Mouse (Mus musculus) liver, embryonic 16.5 days (tissue): ENCODE data around the gene Gtf2a2. TPM values are rescaled to one million over a fixed set of nuclear protein-coding genes. Genes with fewer than 3 reads are reported as not detected.
A peak's percentile ranks its signal among the peaks of the same experiment; 100 is the strongest.
"Not testable (repeated sequence)": the region's sequence is repeated elsewhere in the genome, so short reads cannot be mapped to it uniquely, and the experiment has no call there.

Source experiments
- ATAC-seq: fragments of 200-750 bp; cut with Nextera tagmentation; 2 replicates; pipeline ENCODE4 v1.8.0; 2017; ENCODE audit warnings: low read depth, mild to moderate bottlenecking, moderate number of reproducible peaks, moderate library complexity
- H3K27ac ChIP-seq: fragments of 300-500 bp; sonication (generic); 2 replicates; pipeline ENCODE4 v1.5.1; 2014; ENCODE audit warnings: mild to moderate bottlenecking, low read length
- H3K27me3 ChIP-seq: fragments of 300-500 bp; sonication (generic); 2 replicates; pipeline ENCODE4 v1.6.1; 2014; ENCODE audit warnings: low read depth, low read length, mixed read lengths; ENCODE audit not compliant: control insufficient read depth, insufficient read depth
- H3K36me3 ChIP-seq: fragments of 300-500 bp; sonication (generic); 2 replicates; pipeline ENCODE4 v1.6.1; 2014; ENCODE audit warnings: mild to moderate bottlenecking; ENCODE audit not compliant: control insufficient read depth, insufficient read depth
- H3K4me1 ChIP-seq: fragments of 300-500 bp; sonication (generic); 2 replicates; pipeline ENCODE4 v1.6.1; 2014; ENCODE audit warnings: low read depth, low read length, mixed read lengths; ENCODE audit not compliant: control insufficient read depth
- H3K4me2 ChIP-seq: fragments of 300-500 bp; sonication (generic); 2 replicates; pipeline ENCODE4 v1.6.1; 2014; ENCODE audit warnings: low read depth, low read length, mixed read lengths
- H3K4me3 ChIP-seq: fragments of 300-500 bp; sonication (generic); 2 replicates; pipeline ENCODE4 v1.5.1; 2014; ENCODE audit warnings: low read depth, mild to moderate bottlenecking, low read length
- H3K9ac ChIP-seq: fragments of 300-500 bp; sonication (generic); 2 replicates; pipeline ENCODE4 v1.6.1; 2014; ENCODE audit warnings: low read depth, low read length
- H3K9me3 ChIP-seq: fragments of 300-500 bp; sonication (generic); replicated peaks from 2 replicates; pipeline ENCODE4 v1.6.1; 2016; ENCODE audit warnings: low read length; ENCODE audit not compliant: control insufficient read depth
- WGBS: fragments of 180-500 bp; shearing (Covaris S2); extraction: QIAGEN DNeasy Blood & Tissue Kit; methylation state at CpG from one replicate; pipeline ENCODE4 v1.1.7; 2014; ENCODE audit not compliant: insufficient replicate concordance; 5-methylcytosine and 5-hydroxymethylcytosine counted together
- polyA plus RNA-seq: library from polyadenylated mRNA; unstranded; fragments of >200 nt; fragmentation: Nextera tagmentation; extraction: Ambion mirVana; gene quantifications from 2 replicates; pipeline ENCODE4 v1.2.1, GENCODE M21; 2015

Gene Gtf2a2
- polyA plus RNA-seq, 1 experiment from 2014 or later: 106 TPM

DNA sequence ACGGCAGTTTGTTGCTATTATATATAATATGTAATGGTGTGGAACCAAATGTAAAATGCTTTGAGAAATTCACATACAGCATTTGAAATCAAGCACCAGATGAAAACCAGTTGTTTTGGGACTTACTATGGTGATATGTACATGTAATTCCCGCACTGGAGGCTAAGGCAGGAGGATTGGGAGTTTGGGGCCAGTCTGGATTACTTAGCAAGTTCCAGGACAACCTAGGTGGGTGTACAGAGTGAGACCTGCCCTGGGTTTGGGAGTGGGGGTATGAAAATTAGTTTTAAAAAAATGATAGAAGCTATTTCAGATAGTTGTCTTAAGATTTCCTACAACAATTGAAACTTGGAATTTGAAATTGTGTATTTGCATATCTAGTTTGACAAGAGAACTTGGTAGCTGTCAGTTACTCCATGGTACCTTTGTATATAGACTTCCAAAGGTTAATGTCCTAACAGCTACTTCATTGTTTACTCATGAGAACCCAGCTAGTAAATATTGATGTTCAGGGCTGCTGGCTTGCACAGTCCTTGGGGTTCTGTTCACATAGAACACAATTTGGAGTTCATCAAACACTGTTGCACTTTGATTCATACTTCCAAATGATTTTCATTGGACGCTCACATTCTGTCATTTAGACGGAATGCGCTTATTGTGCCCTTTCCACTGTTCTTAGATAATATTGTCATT lies 1.4 kb upstream of the Gtf2a2 start:
- no peaks in the 10 kb centered on the region for H3K9me3 ChIP-seq
- H3K4me1 ChIP-seq: peaks cover 26% of the 10 kb centered on the region
- H3K4me3 ChIP-seq: no peak overlapping the region
- ATAC-seq: peak; percentile 41
- H3K4me2 ChIP-seq: no peak overlapping the region
- H3K36me3 ChIP-seq: no peaks in the 10 kb centered on the region; the same call in 1 of the 2 replicates
- H3K27me3 ChIP-seq: no peaks in the 10 kb centered on the region
- H3K9ac ChIP-seq: 0 out of 2 replicates have a peak overlapping the region, but pooled peaks have one; percentile 14
- 81% methylated on average over 5 of the region's 5 CpGs for WGBS
- peak overlapping the region; percentile 84 for H3K27ac ChIP-seq

DNA sequence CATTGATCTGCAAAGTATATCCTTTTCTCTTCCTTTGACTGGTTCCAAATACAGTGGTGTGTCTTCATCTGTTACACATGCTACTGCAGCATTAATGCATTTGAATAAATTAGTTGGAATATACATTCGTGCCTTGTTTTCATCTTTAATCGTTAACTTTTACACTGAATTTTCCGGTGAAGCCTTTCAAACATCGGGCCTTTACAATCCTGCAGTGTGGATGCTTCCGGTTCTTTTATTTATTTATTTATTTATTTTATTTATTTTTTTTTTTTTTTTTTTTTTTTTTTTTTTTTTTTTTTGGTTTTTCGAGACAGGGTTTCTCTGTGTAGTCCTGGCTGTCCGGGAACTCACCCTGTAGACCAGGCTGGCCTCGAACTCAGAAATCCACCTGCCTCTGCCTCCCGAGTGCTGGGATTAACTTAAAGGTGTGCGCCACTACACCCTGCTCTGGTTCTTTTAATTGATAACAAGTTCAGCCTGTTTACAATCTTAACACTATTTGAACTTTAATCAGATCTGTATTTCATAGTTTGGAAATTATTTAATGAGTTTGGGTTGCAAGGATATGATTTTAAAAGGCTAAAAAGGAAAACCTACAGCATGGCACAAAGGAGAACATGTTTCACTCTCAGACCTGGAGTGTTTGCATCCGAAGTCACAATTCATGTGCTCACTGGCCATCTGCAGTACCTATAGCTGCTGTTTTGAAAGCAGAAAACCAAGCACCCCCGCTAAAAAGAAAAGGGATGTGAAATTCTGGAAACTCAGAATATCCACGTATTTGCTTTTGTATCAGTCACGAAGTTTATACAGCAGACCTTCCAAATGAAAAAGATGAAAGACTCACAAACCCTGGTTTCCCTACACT lies 578 bp upstream of the Gtf2a2 start:
- Histone ChIP-seq H3K27me3 (no peaks in the 10 kb centered on the region), H3K27ac (peak overlapping the region; percentile 84), H3K36me3 (peaks cover 1% of the 10 kb centered on the region; the same call in 1 of the 2 replicates), H3K4me2 (peak overlapping the region; percentile 65), H3K4me1 (peaks cover 26% of the 10 kb centered on the region), H3K9ac (peak overlapping the region; percentile 39), H3K4me3 (peak overlapping the region; percentile 72), H3K9me3 (no peaks in the 10 kb centered on the region)
- WGBS: 50% methylated on average over 14 of the region's 14 CpGs
- ATAC-seq: no peak

DNA sequence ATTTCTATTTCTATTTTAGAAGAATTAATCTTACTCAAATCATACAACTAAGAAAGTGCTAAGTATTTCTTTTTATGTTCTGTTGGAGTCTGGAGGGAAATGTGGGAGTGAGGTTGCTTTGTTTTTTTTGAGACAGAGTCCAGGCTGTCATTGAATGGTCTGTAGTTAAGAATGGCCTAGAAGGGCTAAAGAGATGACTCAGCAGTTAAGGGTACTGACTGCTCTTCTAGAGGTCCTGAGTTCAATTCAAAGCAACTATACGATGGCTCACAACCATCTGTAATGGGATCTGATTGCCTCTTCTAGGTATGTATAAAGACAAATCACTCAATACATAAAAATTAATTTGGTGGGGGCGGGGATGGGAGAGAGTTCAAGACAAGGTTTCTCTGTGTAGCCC lies 3.3 kb downstream of the Gtf2a2 start:
- Histone ChIP-seq H3K4me1 (peaks cover 18% of the 10 kb centered on the region), H3K36me3 (peaks cover 17% of the 10 kb centered on the region), H3K4me2 (no peak overlapping the region), H3K9me3 (no peaks in the 10 kb centered on the region), H3K4me3 (no peak overlapping the region), H3K27me3 (no peaks in the 10 kb centered on the region), H3K9ac (no peak overlapping the region), H3K27ac (no peak overlapping the region)
- 80% methylated on average over 2 of the region's 2 CpGs for WGBS
- no peak for ATAC-seq

DNA sequence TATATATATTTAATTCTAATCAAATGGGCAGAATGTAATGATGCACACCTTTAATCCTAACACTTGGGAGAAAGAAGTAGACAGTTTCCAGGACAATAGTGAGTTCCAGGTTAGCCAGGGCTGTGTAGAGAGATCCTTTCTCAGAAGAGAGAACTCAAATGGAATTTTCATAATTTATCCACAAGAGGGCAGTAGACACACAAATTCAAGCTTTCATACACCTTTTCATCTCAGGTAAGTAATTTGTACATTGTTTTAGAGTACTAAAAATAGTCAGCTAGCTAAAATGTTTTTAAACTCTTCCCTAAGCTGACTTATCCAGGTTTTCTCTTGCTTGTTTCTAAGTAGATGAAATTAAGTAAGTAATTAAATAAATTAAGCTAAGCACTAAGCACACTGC lies 6.5 kb downstream of the Gtf2a2 start:
- Histone ChIP-seq H3K27ac (no peak overlapping the region), H3K9me3 (no peaks in the 10 kb centered on the region), H3K27me3 (no peaks in the 10 kb centered on the region), H3K9ac (no peak overlapping the region), H3K4me2 (no peak overlapping the region), H3K4me3 (no peak overlapping the region), H3K4me1 (peaks cover 13% of the 10 kb centered on the region), H3K36me3 (peaks cover 17% of the 10 kb centered on the region)
- no peak for ATAC-seq

DNA sequence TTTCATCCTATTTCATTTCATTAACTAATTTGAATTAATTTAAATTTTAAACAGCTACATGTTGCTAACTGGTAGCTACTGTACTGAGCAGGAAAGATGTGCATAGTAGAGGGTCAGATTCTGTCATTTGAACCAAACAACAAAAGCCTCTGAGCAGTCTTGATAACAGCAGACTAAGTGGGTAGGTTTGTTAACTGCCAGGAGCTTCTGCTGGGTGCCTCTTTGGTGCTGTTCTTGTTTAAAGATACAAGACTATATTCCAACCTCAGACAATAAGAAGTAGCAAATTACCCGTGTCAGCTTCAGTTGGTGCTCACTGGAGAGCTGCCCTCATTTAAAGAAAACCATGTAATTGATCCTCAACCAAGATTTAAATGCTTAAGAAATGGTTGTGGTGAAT lies 9.3 kb downstream of the Gtf2a2 start:
- H3K27me3 ChIP-seq: no peaks in the 10 kb centered on the region
- WGBS: 15% methylated on average over 1 of the region's 1 CpGs
- H3K27ac ChIP-seq: no peak overlapping the region
- H3K4me2 ChIP-seq: no peak overlapping the region
- peak; percentile 19; the same call in 1 of the 2 replicates for ATAC-seq
- H3K36me3 ChIP-seq: peaks cover 17% of the 10 kb centered on the region
- H3K4me3 ChIP-seq: no peak overlapping the region
- H3K9me3 ChIP-seq: no peaks in the 10 kb centered on the region
- no peak overlapping the region for H3K9ac ChIP-seq
- H3K4me1 ChIP-seq: peaks cover 7% of the 10 kb centered on the region

DNA sequence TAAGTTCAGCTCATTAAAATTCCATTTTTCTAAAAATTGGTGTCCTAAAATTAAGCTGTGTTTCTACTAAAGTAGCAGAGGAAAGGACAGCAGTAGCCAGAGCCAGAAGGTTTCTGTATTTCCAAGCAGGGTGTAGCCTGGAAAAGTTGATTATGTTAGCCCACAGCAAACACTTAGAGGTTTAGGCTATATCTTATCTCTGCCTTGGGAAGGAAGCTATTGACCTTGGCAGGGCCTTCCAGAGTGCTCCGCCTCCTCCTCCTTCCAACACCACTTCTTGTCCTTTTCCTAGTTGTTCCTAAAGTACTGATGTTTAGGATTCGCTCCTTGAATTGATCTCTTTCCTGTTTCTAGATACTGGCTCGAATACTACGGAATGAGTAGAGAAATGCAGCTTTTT lies 9.7 kb downstream of the Gtf2a2 start:
- H3K4me3 ChIP-seq: no peak overlapping the region
- no peaks in the 10 kb centered on the region for H3K27me3 ChIP-seq
- peaks cover 13% of the 10 kb centered on the region for H3K36me3 ChIP-seq
- peaks cover 7% of the 10 kb centered on the region for H3K4me1 ChIP-seq
- no peak overlapping the region for H3K4me2 ChIP-seq
- no peak overlapping the region for H3K27ac ChIP-seq
- ATAC-seq: peak; percentile 56; the same call in 1 of the 2 replicates
- WGBS: 74% methylated on average over 4 of the region's 4 CpGs
- H3K9ac ChIP-seq: no peak overlapping the region
- no peaks in the 10 kb centered on the region for H3K9me3 ChIP-seq

DNA sequence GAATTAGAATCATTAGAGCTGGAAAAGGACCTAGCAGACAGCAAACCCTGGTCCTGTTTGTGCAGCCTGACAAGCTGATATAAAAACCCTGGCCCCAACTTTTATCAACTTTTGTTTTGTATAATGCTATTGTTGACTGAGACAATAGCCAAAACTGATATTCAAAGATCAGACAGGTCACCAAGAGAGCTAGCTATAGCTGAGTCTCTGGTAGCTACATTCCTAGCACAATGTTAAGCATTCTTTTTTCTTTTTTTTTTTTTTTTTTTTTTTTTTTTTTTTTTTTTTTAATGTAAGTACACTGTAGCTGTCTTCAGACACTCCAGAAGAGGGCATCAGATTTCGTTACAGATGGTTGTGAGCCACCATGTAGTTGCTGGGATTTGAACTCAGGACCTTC lies 11.3 kb downstream of the Gtf2a2 start:
- H3K4me3 ChIP-seq, H3K4me1 ChIP-seq, ATAC-seq, H3K27ac ChIP-seq, H3K9ac ChIP-seq, H3K4me2 ChIP-seq, H3K27me3 ChIP-seq, H3K9me3 ChIP-seq: not testable (repeated sequence)
- peaks cover 11% of the 10 kb centered on the region for H3K36me3 ChIP-seq
- 63% methylated on average over 1 of the region's 1 CpGs for WGBS

DNA sequence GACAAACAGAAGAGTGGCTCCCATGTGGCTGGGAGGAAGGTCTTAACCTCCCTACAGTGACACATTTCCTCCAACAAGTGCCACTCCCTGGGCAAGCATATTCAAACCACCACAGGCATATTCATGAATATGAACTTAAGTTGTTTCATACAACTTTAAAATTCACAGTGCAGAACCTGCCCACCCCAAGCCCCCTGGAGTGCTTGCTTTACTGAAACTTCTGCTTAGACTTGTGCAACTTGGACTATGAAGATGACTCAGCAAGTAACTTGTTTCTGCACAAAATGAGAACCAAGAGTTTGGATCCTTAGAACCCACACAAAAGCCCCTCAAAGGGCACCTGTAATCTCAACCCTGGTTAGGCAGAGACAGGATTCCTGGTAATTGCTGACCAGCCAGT lies 12.3 kb downstream of the Gtf2a2 start:
- no peak for ATAC-seq
- no peak overlapping the region for H3K4me3 ChIP-seq
- H3K9ac ChIP-seq: no peak overlapping the region
- H3K27me3 ChIP-seq: no peaks in the 10 kb centered on the region
- peaks cover 6% of the 10 kb centered on the region for H3K36me3 ChIP-seq
- peaks cover 7% of the 10 kb centered on the region for H3K4me1 ChIP-seq
- H3K9me3 ChIP-seq: no peaks in the 10 kb centered on the region
- H3K27ac ChIP-seq: no peak overlapping the region
- H3K4me2 ChIP-seq: no peak overlapping the region

DNA sequence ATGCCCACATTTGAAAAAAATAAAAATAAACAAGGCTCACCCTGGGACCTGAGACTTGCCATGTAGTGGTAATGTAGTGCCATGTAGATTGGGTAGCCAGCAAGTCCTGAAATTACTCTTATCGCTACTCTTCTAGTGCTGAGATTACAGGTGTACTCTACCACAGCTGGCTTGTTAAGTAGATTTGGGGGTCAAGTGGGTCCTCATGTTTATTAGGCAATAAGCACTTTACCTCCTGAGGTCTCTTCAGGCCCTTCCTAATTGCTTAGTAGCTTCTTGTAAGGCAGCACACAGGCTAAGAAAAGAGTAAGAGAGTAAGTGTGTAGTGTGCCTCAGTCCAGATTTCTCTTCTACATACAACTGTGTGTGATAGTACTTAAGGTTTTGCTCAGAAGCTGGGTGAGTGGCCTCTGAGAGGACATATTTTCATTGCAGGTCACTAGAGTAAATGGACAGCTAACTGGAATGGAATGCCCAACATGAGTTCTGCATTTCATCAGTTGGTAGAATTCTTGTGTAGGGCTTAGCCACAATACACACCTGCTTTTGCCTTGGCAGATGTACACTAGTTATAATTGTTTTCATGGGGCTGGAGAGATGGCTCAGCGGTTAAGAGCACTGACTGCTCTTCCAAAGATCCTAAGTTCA lies 13.1 kb downstream of the Gtf2a2 start:
- H3K27ac ChIP-seq: no peak overlapping the region
- 88% methylated on average over 2 of the region's 2 CpGs for WGBS
- ATAC-seq: no peak
- H3K4me3 ChIP-seq: no peak overlapping the region
- H3K4me2 ChIP-seq: no peak overlapping the region
- H3K9me3 ChIP-seq: no peaks in the 10 kb centered on the region
- no peaks in the 10 kb centered on the region; the same call in 1 of the 2 replicates for H3K36me3 ChIP-seq
- no peaks in the 10 kb centered on the region for H3K27me3 ChIP-seq
- H3K4me1 ChIP-seq: peaks cover 7% of the 10 kb centered on the region
- H3K9ac ChIP-seq: no peak overlapping the region
